Mouse (Mus musculus) heart, postnatal 14 days (tissue): ENCODE measurements at regions not wholly inside any gene's neighbourhood (a gene's known extent, or its start where the extent isn't known, plus 50 kb on each side); places are given as distances from the start of the nearest gene placed in this dataset.

ENCODE experiments used
- DNase-seq, 2 experiments: peaks; one replicate each; pipeline ENCODE4 v3.0.0; 2021 to 2022
- intact Hi-C: fragments of 180-260 bp; cut with DNase I; formaldehyde crosslinking; loops from one replicate; pipeline ENCODE4 v1.15.1; 2025

DNA sequence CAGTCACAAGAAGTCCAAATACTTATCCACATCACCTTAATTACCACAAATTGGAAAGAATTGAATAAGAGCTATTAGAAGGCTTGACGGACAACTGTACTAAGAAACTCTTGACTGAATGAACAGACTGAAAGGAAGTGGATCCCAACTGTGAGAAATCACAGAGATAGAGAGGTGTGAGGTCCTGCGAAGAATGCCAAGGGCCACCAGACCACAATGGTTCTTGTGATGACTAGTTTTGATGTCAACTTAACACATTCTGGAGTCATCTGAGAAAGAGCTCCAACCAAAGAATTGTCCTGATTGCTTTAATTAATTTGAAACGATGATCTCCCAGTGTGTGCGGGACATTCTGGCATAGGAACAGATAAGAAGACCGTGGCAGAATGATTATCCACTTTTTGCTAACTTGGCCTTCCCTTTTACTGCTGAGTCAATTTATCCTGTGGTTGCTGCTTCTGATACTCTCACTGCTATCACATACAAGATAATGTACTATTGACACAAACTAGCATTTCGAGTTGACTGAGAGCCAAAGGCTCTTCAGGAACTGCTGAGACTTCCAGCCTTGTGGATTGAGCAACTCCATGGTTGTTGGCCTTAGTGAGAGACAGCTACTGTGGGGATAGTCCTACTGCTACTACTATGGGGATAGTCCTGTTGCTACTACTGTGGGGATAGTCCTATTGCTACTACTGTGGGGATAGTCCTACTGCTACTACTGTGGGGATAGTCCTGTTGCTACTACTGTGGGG lies 268.5 kb downstream of the Olfr1505 start:
- peak; percentile 5 to 17 for DNase-seq
- intact Hi-C loops, result no loop called here

- DNase-seq, result no peak
- intact Hi-C loops, result no loop called here
Measured at GRCm38 (mm10) chr19:14191820-14192219, 278.5 kb downstream of the Olfr1505 start.

DNA sequence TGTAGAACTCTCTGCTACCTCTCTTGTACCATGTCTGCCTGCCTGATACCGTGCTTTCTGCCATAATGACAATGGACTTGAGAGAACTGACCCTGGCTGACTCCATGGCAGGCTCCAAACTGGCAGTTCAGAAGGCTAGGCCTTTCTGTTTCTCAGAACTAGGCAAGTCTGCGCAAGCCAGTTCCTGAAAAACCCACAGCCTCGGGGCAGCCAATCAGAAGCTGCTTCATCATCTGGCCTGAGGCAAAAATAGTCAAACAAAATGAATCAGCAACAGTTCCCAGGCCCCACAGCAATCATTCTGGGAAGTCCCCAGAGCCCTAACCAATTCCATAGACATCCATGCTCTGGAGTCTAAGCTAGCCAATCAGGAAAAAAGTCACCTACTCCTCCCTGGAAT lies 284.5 kb downstream of the Olfr1505 start:
- DNase-seq, result no peak
- intact Hi-C loops, result no loop called here

DNA sequence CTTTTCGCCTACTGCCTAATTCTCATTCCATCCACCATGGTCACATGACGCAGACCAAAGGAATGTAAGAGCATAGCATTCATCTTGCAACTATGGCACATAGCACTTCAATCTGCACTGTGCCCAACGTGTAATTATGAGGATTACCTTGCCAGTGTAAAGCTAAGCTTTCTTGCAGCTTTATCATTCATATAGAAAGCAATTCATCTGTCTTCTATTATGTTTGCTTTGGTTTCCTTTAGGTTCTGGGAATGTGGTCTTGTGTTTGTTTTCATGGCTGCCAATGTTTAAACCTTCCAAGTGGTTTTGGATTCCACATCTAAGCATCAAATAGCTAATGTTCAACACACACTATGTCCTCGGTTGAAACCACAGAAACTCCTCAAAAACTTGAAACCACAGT lies 307.2 kb downstream of the Olfr1505 start:
- no peak for DNase-seq
- intact Hi-C loops, result no loop called here

GRCm38 (mm10) chr19:14225061-14225696 lies 311.8 kb downstream of the Olfr1505 start:
- intact Hi-C loops, result no loop called here

GRCm38 (mm10) chr19:14225787-14226186 lies 312.5 kb downstream of the Olfr1505 start:
- no peak for DNase-seq
- intact Hi-C loops, result no loop called here

More at GRCm38 (mm10) chr19:14225061-14225696, 311.8 kb downstream of the Olfr1505 start:
- peak; percentile 42 to 49 for DNase-seq

DNA sequence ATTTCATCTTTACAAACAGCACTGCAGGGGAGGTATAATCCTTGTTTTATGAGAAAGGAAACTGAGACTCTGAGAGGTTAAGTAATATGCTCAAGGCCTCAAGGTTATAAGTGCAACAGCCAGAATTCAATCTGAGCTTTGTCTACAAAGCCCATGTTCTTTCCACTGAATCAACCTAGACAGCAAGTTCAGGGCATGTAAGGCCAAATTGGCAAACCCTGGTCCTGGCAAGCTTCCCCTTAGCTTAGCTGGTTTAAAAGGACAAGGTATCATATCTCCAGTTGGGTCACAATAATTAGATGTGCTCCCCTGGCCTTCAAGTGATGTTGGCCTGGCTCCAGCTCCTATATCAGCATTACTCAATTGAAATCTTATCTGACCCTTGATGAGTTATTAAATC lies 313.2 kb downstream of the Olfr1505 start:
- peak; percentile 57 to 78 for DNase-seq
- intact Hi-C loops, result no loop called here

DNA sequence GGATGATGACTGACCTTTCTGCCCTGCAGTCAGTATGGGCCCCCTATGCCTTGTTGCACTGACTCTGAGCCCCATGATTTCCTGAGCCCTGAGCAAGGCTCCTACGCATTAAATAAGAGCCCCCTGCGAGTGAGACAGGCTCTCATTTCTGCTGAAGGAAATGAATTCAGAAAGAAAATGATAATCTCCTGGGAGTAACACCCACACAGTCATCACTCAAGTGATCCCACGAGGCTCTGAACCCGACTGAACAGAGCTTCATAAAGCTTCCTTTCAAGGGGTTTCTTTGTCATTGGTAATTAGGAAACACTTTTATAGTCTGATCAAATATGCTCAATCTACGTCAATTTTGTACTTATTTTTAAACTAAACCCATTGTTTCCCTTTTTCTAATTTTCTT lies 330.2 kb downstream of the Olfr1505 start:
- intact Hi-C loops, result no loop called here
- no peak for DNase-seq

DNA sequence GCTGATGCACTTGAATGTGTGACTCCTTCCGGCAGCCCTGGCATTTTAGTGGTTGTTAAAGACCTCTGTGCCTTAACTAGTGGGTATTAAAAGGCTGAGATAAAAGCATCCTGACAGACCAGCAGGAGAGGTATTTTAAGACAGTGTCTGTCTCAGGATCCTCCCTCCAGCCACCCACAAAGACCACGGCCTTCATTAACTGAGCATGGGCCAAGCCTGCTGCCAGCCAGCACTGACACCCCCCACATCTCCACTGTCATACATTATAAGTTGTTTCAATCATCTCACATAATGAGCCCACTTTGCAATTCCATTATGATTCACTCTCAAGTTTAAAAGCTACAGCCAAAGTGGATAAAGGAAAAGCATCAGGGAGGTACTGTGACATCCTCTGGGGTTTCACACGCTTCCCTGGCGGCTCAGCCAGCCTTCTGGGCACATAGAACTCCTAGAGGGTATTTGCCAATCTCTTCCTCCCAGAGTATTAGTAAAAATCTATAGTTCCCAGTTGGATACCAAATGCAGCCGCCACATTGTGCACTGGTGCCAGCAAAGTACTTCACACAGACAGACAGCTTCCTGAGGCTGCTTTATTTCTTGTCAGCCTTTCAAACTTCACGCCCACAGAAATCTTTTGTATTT lies 333.8 kb downstream of the Olfr1505 start:
- no peak for DNase-seq
- intact Hi-C loops, result no loop called here

- intact Hi-C loops, result no loop called here
- DNase-seq, result peak; percentile 30 to 35
Measured at GRCm38 (mm10) chr19:14247979-14248378, 334.6 kb downstream of the Olfr1505 start.

DNA sequence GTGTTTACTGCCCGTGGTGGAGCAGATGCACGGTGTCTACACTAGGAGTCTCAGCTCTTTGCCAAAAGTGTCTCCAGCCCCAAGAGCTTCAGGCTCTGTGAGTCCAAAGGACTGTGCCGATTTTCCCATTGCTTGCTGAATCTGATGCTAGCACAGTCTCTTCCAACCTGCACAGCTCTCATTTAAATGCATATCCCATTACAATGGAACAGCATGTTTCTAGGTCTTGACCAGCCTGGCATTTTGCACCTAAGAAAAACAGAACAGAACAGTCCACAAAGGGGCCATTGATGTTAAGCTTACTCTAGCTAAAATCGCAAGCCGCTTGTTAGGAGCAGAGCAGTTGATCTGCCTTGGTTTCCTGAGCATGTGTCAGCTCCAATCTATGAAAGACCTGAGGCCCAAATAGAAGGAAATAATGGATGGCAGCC lies 339.2 kb downstream of the Tle4 start:
- no peak for DNase-seq
- intact Hi-C loops, result no loop called here

DNA sequence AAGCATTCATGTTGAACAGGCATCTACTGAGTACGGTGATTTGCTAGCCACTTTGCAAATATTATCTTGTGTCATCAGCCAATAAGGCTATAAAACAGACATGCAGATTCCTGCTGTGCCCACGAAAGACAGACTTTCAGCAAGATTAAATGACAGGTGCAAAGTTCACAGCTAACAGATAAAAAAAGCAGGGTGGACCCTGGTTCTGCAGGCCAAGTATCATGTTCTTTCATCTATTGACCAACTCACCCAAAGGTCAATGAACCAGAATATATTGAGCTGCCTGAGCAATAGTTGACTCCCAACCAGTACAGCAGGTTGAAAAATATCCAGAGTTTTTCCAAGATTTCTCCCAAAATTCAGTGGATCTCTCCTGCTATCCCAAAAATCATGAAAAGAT lies 338.6 kb downstream of the Tle4 start:
- intact Hi-C loops, result no loop called here
- no peak for DNase-seq

GRCm38 (mm10) chr19:14289331-14289737 lies 308.5 kb downstream of the Tle4 start:
- intact Hi-C loops, result no loop called here
- DNase-seq, result no peak

DNA sequence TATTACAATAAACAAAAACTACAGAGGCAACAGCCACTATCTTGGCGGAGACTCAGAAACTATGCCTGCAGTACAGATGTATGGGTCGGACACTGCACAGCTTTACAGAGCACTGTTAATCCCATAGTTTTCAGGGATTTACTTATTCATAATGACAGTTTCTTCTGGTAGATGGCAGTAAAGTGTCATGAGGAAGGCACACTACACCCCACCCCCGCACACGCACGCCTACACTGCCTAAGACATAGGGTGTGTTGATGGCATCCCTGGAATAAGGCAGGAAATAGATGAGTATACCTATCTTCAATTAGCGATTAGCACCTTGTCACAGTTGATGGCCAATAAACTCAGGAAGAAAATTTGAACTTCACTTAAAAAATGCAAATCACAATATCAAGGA lies 306.9 kb downstream of the Tle4 start:
- intact Hi-C loops, result no loop called here
- no peak for DNase-seq

- intact Hi-C loops, result no loop called here
- DNase-seq, result no peak
Measured at GRCm38 (mm10) chr19:14293172-14293571, 304.7 kb downstream of the Tle4 start.

GRCm38 (mm10) chr19:14301176-14301943 lies 296.5 kb downstream of the Tle4 start:
- intact Hi-C loops, result no loop called here

DNA sequence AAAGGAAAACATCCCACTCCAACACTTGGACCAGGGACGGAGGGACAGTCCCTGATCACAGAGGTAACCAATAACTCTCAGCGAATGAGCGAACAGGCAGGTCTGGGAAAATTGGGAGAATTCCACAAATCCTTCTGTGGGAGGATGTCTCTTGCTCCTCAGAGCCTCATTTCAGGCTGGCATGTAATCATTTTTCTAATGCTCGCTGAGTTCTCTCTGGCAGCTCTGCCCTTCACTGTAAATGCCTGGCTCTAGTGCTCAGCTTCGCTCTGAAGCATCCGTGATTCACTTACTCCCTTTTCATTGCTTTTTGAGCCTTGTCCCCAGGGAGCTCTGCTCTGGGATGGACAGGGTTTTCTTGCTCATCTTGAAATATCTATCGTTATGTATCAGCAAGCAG lies 283.6 kb downstream of the Tle4 start:
- intact Hi-C loops, result no loop called here
- DNase-seq, result no peak

More at GRCm38 (mm10) chr19:14301176-14301943, 296.5 kb downstream of the Tle4 start:
- DNase-seq, result no peak

DNA sequence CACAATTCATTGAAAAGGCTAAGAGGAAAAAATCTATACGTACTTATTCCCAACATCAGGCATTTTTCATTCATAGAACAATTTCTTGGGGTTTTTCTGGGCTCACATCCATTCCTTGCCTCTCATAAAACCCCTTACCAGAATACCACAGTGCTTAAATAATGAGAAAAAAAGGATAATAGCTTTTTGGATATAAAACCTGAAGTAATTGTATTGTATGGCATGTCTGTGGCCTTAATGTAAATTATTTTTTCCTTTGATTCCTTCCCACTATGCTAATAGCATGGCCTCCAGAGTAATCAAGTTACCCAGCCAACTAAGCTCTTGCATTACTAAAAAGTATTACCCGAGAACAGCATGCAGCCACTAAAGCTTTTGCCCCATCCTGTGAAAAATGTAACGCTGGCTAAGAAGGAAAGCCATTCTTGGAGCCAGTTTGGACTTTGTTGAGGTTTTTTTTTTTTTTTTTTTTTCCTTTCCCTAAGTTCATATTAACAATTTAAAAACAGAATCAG lies 278.1 kb downstream of the Tle4 start:
- intact Hi-C loops, result no loop called here

DNA sequence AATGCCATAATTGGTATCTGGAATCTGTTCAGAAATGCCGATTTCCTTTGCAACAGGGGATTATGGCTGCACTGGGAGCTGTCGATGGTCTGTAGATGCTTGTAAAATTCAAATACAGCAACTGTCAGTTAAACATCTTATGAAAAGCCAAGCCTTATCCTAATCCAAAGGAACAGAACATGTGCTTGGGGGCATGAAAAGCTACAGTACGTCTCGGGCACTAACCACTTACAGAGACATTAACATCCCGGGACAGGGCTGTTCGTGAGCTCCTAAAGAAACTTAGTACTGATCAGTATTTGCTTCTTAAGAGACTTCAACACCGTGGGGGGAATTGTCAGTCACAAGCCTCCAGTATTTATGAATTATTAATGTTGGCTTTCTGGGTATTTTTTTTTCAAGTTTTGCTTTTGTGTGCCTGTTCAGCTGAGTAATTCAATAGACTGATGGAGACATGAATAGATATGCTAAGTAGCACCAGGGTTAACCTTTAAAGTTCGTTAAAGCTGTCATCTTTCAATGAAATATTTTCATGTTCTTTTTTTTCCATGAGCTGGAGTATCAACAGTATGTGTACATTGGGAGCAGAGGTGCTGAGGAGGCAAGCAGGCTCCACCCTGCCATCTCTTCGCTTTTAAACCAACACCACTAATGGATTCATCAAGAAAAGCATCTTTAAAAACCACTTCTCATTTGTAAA lies 272.3 kb downstream of the Tle4 start:
- DNase-seq, result no peak
- intact Hi-C loops, result no loop called here

More for the DNA sequence above, 278.1 kb downstream of the Tle4 start:
- no peak for DNase-seq
